Mouse (Mus musculus) liver, embryonic 14.5 days (tissue): Measurements from ENCODE around the gene Itih4. TPM values are rescaled to one million over a fixed set of nuclear protein-coding genes. Genes with fewer than 3 reads are reported as not detected.

Experiments used
- ATAC-seq: fragments of 200-750 bp; cut with Nextera tagmentation; 2 replicates; pipeline ENCODE4 v1.8.0; 2017; ENCODE audit warnings: moderate number of reproducible peaks, mild to moderate bottlenecking, moderate library complexity; ENCODE audit not compliant: insufficient read depth
- DNase-seq, 3 experiments: peaks; one replicate each; pipeline ENCODE4 v3.0.0-alpha.2; 2012 to 2013; ENCODE audit warnings: low read depth in 3 of 3, low spot score in 3 of 3
- H3K27ac ChIP-seq: fragments of 300-500 bp; sonication (generic); 2 replicates; pipeline ENCODE4 v1.5.1; 2014; ENCODE audit warnings: moderate library complexity, mild to moderate bottlenecking, control low read depth, inconsistent platforms
- H3K27me3 ChIP-seq: fragments of 300-500 bp; sonication (generic); 2 replicates; pipeline ENCODE4 v1.6.1; 2014; ENCODE audit warnings: mild to moderate bottlenecking, low read length, moderate library complexity; ENCODE audit not compliant: control insufficient read depth, insufficient read depth
- H3K36me3 ChIP-seq: fragments of 300-500 bp; sonication (generic); replicated peaks from 2 replicates; pipeline ENCODE4 v1.6.1; 2014; ENCODE audit warnings: low read depth; ENCODE audit not compliant: control insufficient read depth, insufficient read depth
- H3K4me1 ChIP-seq, 2 experiments: fragments of 200-500 bp in 1 of 2; fragments of 300-500 bp in 1 of 2; sonication (generic) in 1 of 2; replicated peaks; 2 replicates each; pipeline ENCODE4 v1.6.1; 2012 to 2014; ENCODE audit warnings: antibody characterized with exemption in 1 of 2, inconsistent platforms in 1 of 2, low read length in 1 of 2; ENCODE audit not compliant: control insufficient read depth in 2 of 2, insufficient read depth in 2 of 2
- H3K4me2 ChIP-seq: fragments of 300-500 bp; sonication (generic); 2 replicates; pipeline ENCODE4 v1.6.1; 2014; ENCODE audit warnings: low read depth, mild to moderate bottlenecking, control low read depth, moderate library complexity
- H3K4me3 ChIP-seq, 2 experiments: fragments of 200-500 bp in 1 of 2; fragments of 300-500 bp in 1 of 2; sonication (generic) in 1 of 2; 2 replicates each; pipeline ENCODE4 v1.5.1; 2012 to 2014; ENCODE audit warnings: low read depth in 2 of 2, low read length in 2 of 2, mild to moderate bottlenecking in 2 of 2, control low read depth in 1 of 2, inconsistent platforms in 1 of 2, moderate library complexity in 1 of 2; ENCODE audit not compliant: insufficient read depth in 1 of 2
- H3K9ac ChIP-seq: fragments of 300-500 bp; sonication (generic); replicated peaks from 2 replicates; pipeline ENCODE4 v1.6.1; 2014; ENCODE audit warnings: mild to moderate bottlenecking, control low read depth, moderate library complexity
- H3K9me3 ChIP-seq: fragments of 300-500 bp; sonication (generic); 2 replicates; pipeline ENCODE4 v1.6.1; 2016; ENCODE audit warnings: low read length, mixed read lengths; ENCODE audit not compliant: control insufficient read depth
- CTCF ChIP-seq: IDR thresholded peaks from 2 replicates; pipeline ENCODE4 v1.5.1; 2016; ENCODE audit warnings: antibody characterized with exemption, low read depth, control low read depth
- EP300 ChIP-seq: IDR thresholded peaks from 2 replicates; pipeline ENCODE4 v1.6.1; 2016; ENCODE audit warnings: antibody characterized with exemption, low read depth
- WGBS: fragments of 180-500 bp; shearing (Covaris S2); extraction: QIAGEN DNeasy Blood & Tissue Kit; methylation state at CpG from one replicate; pipeline ENCODE4 v1.1.7; 2014; ENCODE audit not compliant: insufficient replicate concordance; 5-methylcytosine and 5-hydroxymethylcytosine counted together
- polyA plus RNA-seq, 2 experiments: library from polyadenylated mRNA; depleted of rRNA in 1 of 2; stranded (reverse) in 1 of 2; unstranded in 1 of 2; fragments of >200 nt; fragmentation: Nextera tagmentation in 1 of 2; extraction: Ambion mirVana in 1 of 2; gene quantifications; 2 replicates each; pipeline versions ENCODE4 v1.2.1 to v1.2.3; 2012 to 2014

Gene Itih4
- polyA plus RNA-seq, 2 experiments, result 56.0 to 113 TPM

DNA sequence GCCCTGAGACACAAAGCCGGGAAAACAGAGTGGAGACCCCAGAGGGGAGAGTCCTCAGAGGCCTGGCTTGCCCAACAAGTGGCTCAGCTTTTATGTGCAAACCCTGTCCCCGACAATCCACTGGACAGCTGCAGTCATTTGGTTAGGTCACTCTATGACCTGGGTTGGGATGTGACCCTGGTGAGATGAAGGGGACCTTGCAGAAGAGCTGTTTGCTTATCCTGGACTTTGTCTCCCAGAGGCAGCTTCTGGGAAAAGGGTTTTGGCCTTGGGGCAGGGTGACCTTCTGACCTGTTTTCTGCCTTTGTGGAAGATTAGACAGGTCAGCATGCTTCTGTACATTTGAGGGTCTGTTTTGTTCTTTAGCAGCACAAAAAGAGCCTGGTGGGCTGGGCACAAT, 58.5 kb downstream of the Itih4 start:
- H3K27ac ChIP-seq, result peak overlapping the region; percentile 9; the same call in 1 of the 2 replicates
- WGBS, result 58% methylated on average over 2 of the region's 2 CpGs
- no peak overlapping the region for H3K9ac ChIP-seq

GRCm38 (mm10) chr14:30949986-30950385, 63.7 kb downstream of the Itih4 start:
- H3K36me3 ChIP-seq, result no peaks in the 10 kb centered on the region; the same call in 1 of the 2 replicates
- H3K4me3 ChIP-seq, result no peak overlapping the region
- ATAC-seq (no peak), DNase-seq (no peak)
- H3K27me3 ChIP-seq, result no peaks in the 10 kb centered on the region
- peaks cover 8 to 17% of the 10 kb centered on the region in 2 experiments for H3K4me1 ChIP-seq
- no peak overlapping the region for H3K9ac ChIP-seq
- TF ChIP-seq EP300 (no peak), CTCF (no peak)
- H3K4me2 ChIP-seq, result no peak overlapping the region
- 84% methylated on average over 10 of the region's 10 CpGs for WGBS
- no peaks in the 10 kb centered on the region for H3K9me3 ChIP-seq
- no peak overlapping the region for H3K27ac ChIP-seq

More for the DNA sequence above, 58.5 kb downstream of the Itih4 start:
- TF ChIP-seq EP300 (peak; percentile 15; the same call in 1 of the 2 replicates), CTCF (no peak)
- no peak overlapping the region for H3K4me2 ChIP-seq
- peaks cover 0 to 10% of the 10 kb centered on the region in 2 experiments; a peak in 2 of 4 replicates for H3K4me1 ChIP-seq
- ATAC-seq, result peak; percentile 76
- H3K4me3 ChIP-seq, result no peak overlapping the region
- no peaks in the 10 kb centered on the region for H3K27me3 ChIP-seq
- DNase-seq, result peak in 1 of 3 experiments; percentile 37
- no peaks in the 10 kb centered on the region for H3K36me3 ChIP-seq
- H3K9me3 ChIP-seq, result no peaks in the 10 kb centered on the region

GRCm38 (mm10) chr14:30951154-30951825, 65.0 kb downstream of the Itih4 start, which contains the start of gene Nek4:
Gene Nek4, plus strand, starts transcription at chr14:30951377.
- no peaks in the 10 kb centered on the region; the same call in 1 of the 2 replicates for H3K36me3 ChIP-seq
- peak within 1 kb of the TSS; percentile 83 for H3K9ac ChIP-seq
- H3K4me2 ChIP-seq, result peak within 1 kb of the TSS; percentile 87
- peak within 1 kb of the TSS; percentile 78 to 85 for H3K4me3 ChIP-seq
- peaks cover 8 to 10% of the 10 kb centered on the region in 2 experiments for H3K4me1 ChIP-seq
- no peaks in the 10 kb centered on the region for H3K27me3 ChIP-seq
- no peaks in the 10 kb centered on the region for H3K9me3 ChIP-seq
- ATAC-seq, result peak; percentile 100
- H3K27ac ChIP-seq, result peak within 1 kb of the TSS; percentile 56
- TF ChIP-seq CTCF (peak; percentile 59), EP300 (no peak)
- DNase-seq, result peak; percentile 93
- under 1% methylated on average over 55 of the region's 57 CpGs for WGBS

Other genes with a start within 250 kb of the Itih4 start
- gene Rft1, start 232.1 kb upstream of the Itih4 start, polyA plus RNA-seq (2012; rRNA removed), result 3.0 and 3.4 TPM in 2 replicates
- 2.8 and 2.9 TPM in 2 replicates for gene Rft1, start 232.1 kb upstream of the Itih4 start, polyA plus RNA-seq (2014; fragmentation: Nextera tagmentation; extraction: Ambion mirVana)
- gene Sfmbt1, start 171.6 kb upstream of the Itih4 start, polyA plus RNA-seq (2012; rRNA removed), result 2.0 and 3.9 TPM in 2 replicates
- 11.9 and 13.0 TPM in 2 replicates for gene Sfmbt1, start 171.6 kb upstream of the Itih4 start, polyA plus RNA-seq (2014; fragmentation: Nextera tagmentation; extraction: Ambion mirVana)
- 3.5 and 6.2 TPM in 2 replicates for gene Tmem110, start 60.9 kb upstream of the Itih4 start, polyA plus RNA-seq (2012; rRNA removed)
- 8.2 and 11.0 TPM in 2 replicates for gene Tmem110, start 60.9 kb upstream of the Itih4 start, polyA plus RNA-seq (2014; fragmentation: Nextera tagmentation; extraction: Ambion mirVana)
- 0.42 and 0.55 TPM in 2 replicates for gene Mustn1, start 7.3 kb upstream of the Itih4 start, polyA plus RNA-seq (2012; rRNA removed)
- gene Mustn1, start 7.3 kb upstream of the Itih4 start, polyA plus RNA-seq (2014; fragmentation: Nextera tagmentation; extraction: Ambion mirVana), result 0.37 and 0.72 TPM in 2 replicates
- gene Itih3, start 37.3 kb downstream of the Itih4 start, polyA plus RNA-seq (2012; rRNA removed), result 124 and 152 TPM in 2 replicates
- 250 and 275 TPM in 2 replicates for gene Itih3, start 37.3 kb downstream of the Itih4 start, polyA plus RNA-seq (2014; fragmentation: Nextera tagmentation; extraction: Ambion mirVana)
- 27.6 and 29.6 TPM in 2 replicates for gene Itih1, start 56.8 kb downstream of the Itih4 start, polyA plus RNA-seq (2012; rRNA removed)
- 27.2 and 29.3 TPM in 2 replicates for gene Itih1, start 56.8 kb downstream of the Itih4 start, polyA plus RNA-seq (2014; fragmentation: Nextera tagmentation; extraction: Ambion mirVana)
- gene Nek4, start 64.9 kb downstream of the Itih4 start, polyA plus RNA-seq (2012; rRNA removed), result 2.2 and 3.0 TPM in 2 replicates
- gene Nek4, start 64.9 kb downstream of the Itih4 start, polyA plus RNA-seq (2014; fragmentation: Nextera tagmentation; extraction: Ambion mirVana), result 2.6 and 3.7 TPM in 2 replicates
- gene Glt8d1, start 114.9 kb downstream of the Itih4 start, polyA plus RNA-seq (2012; rRNA removed), result 12.6 and 18.4 TPM in 2 replicates
- gene Glt8d1, start 114.9 kb downstream of the Itih4 start, polyA plus RNA-seq (2014; fragmentation: Nextera tagmentation; extraction: Ambion mirVana), result 17.5 and 17.7 TPM in 2 replicates
- 157 and 292 TPM in 2 replicates for gene Spcs1, start 115.2 kb downstream of the Itih4 start, polyA plus RNA-seq (2012; rRNA removed)
- 307 and 323 TPM in 2 replicates for gene Spcs1, start 115.2 kb downstream of the Itih4 start, polyA plus RNA-seq (2014; fragmentation: Nextera tagmentation; extraction: Ambion mirVana)
- 7.2 and 10.3 TPM in 2 replicates for gene Pbrm1, start 132.7 kb downstream of the Itih4 start, polyA plus RNA-seq (2012; rRNA removed)
- 35.3 and 36.9 TPM in 2 replicates for gene Pbrm1, start 132.7 kb downstream of the Itih4 start, polyA plus RNA-seq (2014; fragmentation: Nextera tagmentation; extraction: Ambion mirVana)
- 50.2 and 88.0 TPM in 2 replicates for gene Gnl3, start 132.7 kb downstream of the Itih4 start, polyA plus RNA-seq (2012; rRNA removed)
- 90.8 and 91.8 TPM in 2 replicates for gene Gnl3, start 132.7 kb downstream of the Itih4 start, polyA plus RNA-seq (2014; fragmentation: Nextera tagmentation; extraction: Ambion mirVana)
- 21.4 and 26.7 TPM in 2 replicates for gene Smim4, start 242.5 kb downstream of the Itih4 start, polyA plus RNA-seq (2012; rRNA removed)
- 72.8 and 81.7 TPM in 2 replicates for gene Smim4, start 242.5 kb downstream of the Itih4 start, polyA plus RNA-seq (2014; fragmentation: Nextera tagmentation; extraction: Ambion mirVana)
- 146 and 164 TPM in 2 replicates for gene Nt5dc2, start 244.6 kb downstream of the Itih4 start, polyA plus RNA-seq (2012; rRNA removed)
- 161 and 173 TPM in 2 replicates for gene Nt5dc2, start 244.6 kb downstream of the Itih4 start, polyA plus RNA-seq (2014; fragmentation: Nextera tagmentation; extraction: Ambion mirVana)